ENCODE assay signal across 19 mouse cellular contexts in genomic region chr12:75724621-75725324, GRCm38 (mm10). TPM values are rescaled to one million over a fixed set of nuclear protein-coding genes. Genes with fewer than 3 reads are reported as not detected.
DNase-seq lines count a peak whose midpoint lies in the region; ATAC-seq lines count a peak whose summit lies in the region.
"Had no signal": no experiment of that assay in that cellular context is flagged by ENCODE, and none has a peak within 500 bp of the region (broad histone marks: within the 10 kb centered on the region; RNA-seq: fewer than 3 reads in every experiment).

No protein-coding gene starts in this region.

- H3K36me3 ChIP-seq in liver, embryonic 12.5 days, result peaks cover 26% of the 10 kb centered on the region

- no peak overlapping the region for H3K9ac ChIP-seq in liver, embryonic 12.5 days
- H3K9ac ChIP-seq: forebrain, postnatal 0 days; heart, embryonic 12.5 days had no signal

- WGBS in liver, embryonic 12.5 days (ENCODE audit: insufficient replicate concordance), result 59% methylated on average over 14 of the region's 14 CpGs

- peak; percentile 19 for DNase-seq in right cerebral cortex, postnatal 14 days
- no peak for DNase-seq in right cerebral cortex, postnatal 36 days (ENCODE audit: low spot score in 2 of 2)
- DNase-seq in ZHBTc4 (ENCODE audit: low read depth, low spot score), result peak; percentile 14
- DNase-seq in spleen, postnatal 4 days (ENCODE audit: low spot score in 2 of 2), result peak; percentile 49 to 71
- no peak for DNase-seq in left cerebral cortex, postnatal 4 days
- DNase-seq in left cerebral cortex, adult 9 months (ENCODE audit: low spot score in 2 of 2), result no peak
- DNase-seq: cerebellum, adult 2 months; forebrain, postnatal 0 days; gastrocnemius, postnatal 14 days; heart, postnatal 36 days; kidney, adult 18-20 months; lung, adult 2 months; right cerebral cortex, postnatal 4 days; thymus, postnatal 4 days had no signal

- peaks cover 43% of the 10 kb centered on the region for H3K4me1 ChIP-seq in liver, embryonic 12.5 days

- H3K4me2 ChIP-seq in liver, embryonic 12.5 days, result peak overlapping the region; percentile 62
- H3K4me2 ChIP-seq: heart, embryonic 12.5 days had no signal

- H3K27ac ChIP-seq in liver, embryonic 12.5 days, result peak overlapping the region; percentile 82

- ATAC-seq in liver, embryonic 12.5 days, result peak; percentile 79
- ATAC-seq: activated CD4-positive, CD25-positive, alpha-beta regulatory T cell, adult 4 months; forebrain, postnatal 0 days; hindbrain, embryonic 16.5 days; midbrain, embryonic 16.5 days had no signal

- peak overlapping the region; percentile 28; the same call in 1 of the 2 replicates for H3K4me3 ChIP-seq in liver, embryonic 12.5 days
- H3K4me3 ChIP-seq: heart, embryonic 12.5 days had no signal

- H3K9me3 ChIP-seq in liver, embryonic 12.5 days (replicated peaks), result no peaks in the 10 kb centered on the region
- H3K9me3 ChIP-seq: heart, embryonic 12.5 days had no signal

- intact Hi-C loops in left cerebral cortex, postnatal 4 days (cut with DNase I), result no loop called here

- no peaks in the 10 kb centered on the region for H3K27me3 ChIP-seq in liver, embryonic 12.5 days (replicated peaks)
- H3K27me3 ChIP-seq: heart, embryonic 12.5 days had no signal

RNA-seq across cellular contexts. Expression of gene Sgpp1, which starts 10.8 kb away (rescaled TPM):
- 22.3 and 22.7 TPM in 2 replicates for polyA plus RNA-seq in liver, embryonic 12.5 days (2016; fragmentation: Nextera tagmentation; extraction: Ambion mirVana)
- 10 to 100 TPM; 25.9 to 27.2 TPM for total RNA-seq in left cerebral cortex, postnatal 4 days (2021)

RNA-seq across cellular contexts. Expression of gene Wdr89, which starts 55.4 kb away (rescaled TPM):
- polyA plus RNA-seq in liver, embryonic 12.5 days (2016; fragmentation: Nextera tagmentation; extraction: Ambion mirVana), result 9.8 and 10.7 TPM in 2 replicates
- 1 to 10 TPM; 4.0 to 4.4 TPM for total RNA-seq in left cerebral cortex, postnatal 4 days (2021)

Comparison
In these comparisons a context has a peak if more than half of its experiments do, and no peak if none do; other contexts are left out.
1. DNase-seq: peak in right cerebral cortex, postnatal 14 days (single experiment), ZHBTc4 (single experiment) and spleen, postnatal 4 days (2 of 2); none in right cerebral cortex, postnatal 36 days (0 of 2), left cerebral cortex, postnatal 4 days (single experiment) and left cerebral cortex, adult 9 months (0 of 2).